Mouse (Mus musculus): Measurements from ENCODE around the gene Olfr809. TPM values are rescaled to one million over a fixed set of nuclear protein-coding genes. Genes with fewer than 3 reads are reported as not detected.

Gene Olfr809
- polyA plus RNA-seq (2014; fragmentation: Nextera tagmentation; extraction: Ambion mirVana), result not detected in 2 replicates

GRCm38 (mm10) chr10:129774338-129774737, at the start of gene Olfr809:
Olfr809 (plus strand) TSS chr10:129774638.
- no peaks in the 10 kb centered on the region for H3K9me3 ChIP-seq (ENCODE audit: low read depth, low read length)
- H3K4me3 ChIP-seq (ENCODE audit: low read depth, low read length), result no peak within 1 kb of the TSS
- no peaks in the 10 kb centered on the region for H3K4me1 ChIP-seq (ENCODE audit: insufficient read depth)
- no peak for TF ChIP-seq CTCF (IDR thresholded peaks at IDR 0.05; ENCODE audit: low read depth)
- H3K36me3 ChIP-seq (ENCODE audit: insufficient read depth), result no peaks in the 10 kb centered on the region
- H3K27me3 ChIP-seq (ENCODE audit: insufficient read depth, low read length), result no peaks in the 10 kb centered on the region
- H3K9ac ChIP-seq, result no peak within 1 kb of the TSS
- H3K4me2 ChIP-seq, result no peak within 1 kb of the TSS
- DNase-seq, result no peak
- no peak within 1 kb of the TSS for H3K27ac ChIP-seq (ENCODE audit: low read depth)
- ATAC-seq (ENCODE audit: insufficient read depth), result no peak

GRCm38 (mm10) chr10:129729275-129729674, 45.2 kb upstream of the Olfr809 start, which contains the start of gene Olfr805:
Olfr805 (minus strand) TSS chr10:129729375.
- no peak within 1 kb of the TSS for H3K27ac ChIP-seq (ENCODE audit: low read depth)
- no peaks in the 10 kb centered on the region for H3K4me1 ChIP-seq (ENCODE audit: insufficient read depth)
- H3K4me3 ChIP-seq (ENCODE audit: low read depth, low read length), result no peak within 1 kb of the TSS
- no peaks in the 10 kb centered on the region for H3K27me3 ChIP-seq (ENCODE audit: insufficient read depth, low read length)
- TF ChIP-seq CTCF (IDR thresholded peaks at IDR 0.05; ENCODE audit: low read depth), result no peak
- H3K9me3 ChIP-seq (ENCODE audit: low read depth, low read length), result no peaks in the 10 kb centered on the region
- DNase-seq, result no peak
- no peak within 1 kb of the TSS for H3K4me2 ChIP-seq
- no peak for ATAC-seq (ENCODE audit: insufficient read depth)
- WGBS, result 88% methylated on average over 2 of the region's 2 CpGs
- H3K36me3 ChIP-seq (ENCODE audit: insufficient read depth), result no peaks in the 10 kb centered on the region
- H3K9ac ChIP-seq, result no peak within 1 kb of the TSS

- ATAC-seq (ENCODE audit: insufficient read depth) (no peak), DNase-seq (no peak)
- Histone ChIP-seq H3K9me3 (ENCODE audit: low read depth, low read length) (no peaks in the 10 kb centered on the region), H3K27me3 (ENCODE audit: insufficient read depth, low read length) (no peaks in the 10 kb centered on the region), H3K4me2 (no peak within 1 kb of the TSS), H3K9ac (no peak within 1 kb of the TSS), H3K4me3 (ENCODE audit: low read depth, low read length) (no peak within 1 kb of the TSS), H3K4me1 (ENCODE audit: insufficient read depth) (no peaks in the 10 kb centered on the region), H3K36me3 (ENCODE audit: insufficient read depth) (no peaks in the 10 kb centered on the region), H3K27ac (ENCODE audit: low read depth) (no peak within 1 kb of the TSS)
- no peak for TF ChIP-seq CTCF (IDR thresholded peaks at IDR 0.05; ENCODE audit: low read depth)
These were observed 32.6 kb upstream of the Olfr809 start, which contains the start of gene Olfr806 for GRCm38 (mm10) chr10:129741821-129742220. Olfr806 (minus strand) TSS chr10:129741921.

GRCm38 (mm10) chr10:129757693-129758092, 16.7 kb upstream of the Olfr809 start, which contains the start of gene Olfr807:
Olfr807 (minus strand) TSS chr10:129757793.
- Histone ChIP-seq H3K4me2 (no peak within 1 kb of the TSS), H3K27me3 (ENCODE audit: insufficient read depth, low read length) (no peaks in the 10 kb centered on the region), H3K4me3 (ENCODE audit: low read depth, low read length) (no peak within 1 kb of the TSS), H3K9ac (no peak within 1 kb of the TSS), H3K9me3 (ENCODE audit: low read depth, low read length) (no peaks in the 10 kb centered on the region), H3K4me1 (ENCODE audit: insufficient read depth) (no peaks in the 10 kb centered on the region), H3K36me3 (ENCODE audit: insufficient read depth) (no peaks in the 10 kb centered on the region), H3K27ac (ENCODE audit: low read depth) (no peak within 1 kb of the TSS)
- ATAC-seq (ENCODE audit: insufficient read depth) (no peak), DNase-seq (no peak)
- no peak for TF ChIP-seq CTCF (IDR thresholded peaks at IDR 0.05; ENCODE audit: low read depth)
- 80% methylated on average over 1 of the region's 1 CpGs for WGBS

- Histone ChIP-seq H3K27me3 (ENCODE audit: insufficient read depth, low read length) (no peaks in the 10 kb centered on the region), H3K4me3 (ENCODE audit: low read depth, low read length) (no peak within 1 kb of the TSS), H3K4me1 (ENCODE audit: insufficient read depth) (no peaks in the 10 kb centered on the region), H3K36me3 (ENCODE audit: insufficient read depth) (no peaks in the 10 kb centered on the region), H3K4me2 (no peak within 1 kb of the TSS), H3K9ac (no peak within 1 kb of the TSS), H3K27ac (ENCODE audit: low read depth) (no peak within 1 kb of the TSS), H3K9me3 (ENCODE audit: low read depth, low read length) (no peaks in the 10 kb centered on the region)
- WGBS, result 89% methylated on average over 1 of the region's 1 CpGs
- ATAC-seq (ENCODE audit: insufficient read depth) (no peak), DNase-seq (no peak)
- no peak for TF ChIP-seq CTCF (IDR thresholded peaks at IDR 0.05; ENCODE audit: low read depth)
These were observed 9.3 kb upstream of the Olfr809 start, which contains the start of gene Olfr808 for GRCm38 (mm10) chr10:129765182-129765581. Olfr808 (plus strand) TSS chr10:129765482.

GRCm38 (mm10) chr10:129778123-129778522, 3.7 kb downstream of the Olfr809 start:
- DNase-seq (no peak), ATAC-seq (ENCODE audit: insufficient read depth) (no peak)
- no peak for TF ChIP-seq CTCF (IDR thresholded peaks at IDR 0.05; ENCODE audit: low read depth)

GRCm38 (mm10) chr10:129794817-129795216, 20.4 kb downstream of the Olfr809 start, which contains the start of gene Olfr810:
Olfr810 (minus strand) TSS chr10:129794917.
- ATAC-seq (ENCODE audit: insufficient read depth), result no peak
- H3K27me3 ChIP-seq (ENCODE audit: insufficient read depth, low read length), result no peaks in the 10 kb centered on the region
- TF ChIP-seq CTCF (IDR thresholded peaks at IDR 0.05; ENCODE audit: low read depth), result no peak
- no peak within 1 kb of the TSS for H3K9ac ChIP-seq
- H3K9me3 ChIP-seq (ENCODE audit: low read depth, low read length), result no peaks in the 10 kb centered on the region
- H3K4me2 ChIP-seq, result no peak within 1 kb of the TSS
- no peaks in the 10 kb centered on the region for H3K36me3 ChIP-seq (ENCODE audit: insufficient read depth)
- H3K4me3 ChIP-seq (ENCODE audit: low read depth, low read length), result no peak within 1 kb of the TSS
- no peak within 1 kb of the TSS for H3K27ac ChIP-seq (ENCODE audit: low read depth)
- DNase-seq, result no peak
- no peaks in the 10 kb centered on the region for H3K4me1 ChIP-seq (ENCODE audit: insufficient read depth)

More at GRCm38 (mm10) chr10:129778123-129778522, 3.7 kb downstream of the Olfr809 start:
- Histone ChIP-seq H3K9me3 (ENCODE audit: low read depth, low read length) (no peaks in the 10 kb centered on the region), H3K9ac (no peak overlapping the region), H3K4me2 (no peak overlapping the region), H3K27ac (ENCODE audit: low read depth) (no peak overlapping the region), H3K4me1 (ENCODE audit: insufficient read depth) (no peaks in the 10 kb centered on the region), H3K36me3 (ENCODE audit: insufficient read depth) (no peaks in the 10 kb centered on the region), H3K27me3 (ENCODE audit: insufficient read depth, low read length) (no peaks in the 10 kb centered on the region), H3K4me3 (ENCODE audit: low read depth, low read length) (no peak overlapping the region)

- Histone ChIP-seq H3K4me2 (no peak within 1 kb of the TSS), H3K36me3 (ENCODE audit: insufficient read depth) (no peaks in the 10 kb centered on the region), H3K4me3 (ENCODE audit: low read depth, low read length) (no peak within 1 kb of the TSS), H3K4me1 (ENCODE audit: insufficient read depth) (no peaks in the 10 kb centered on the region), H3K9me3 (ENCODE audit: low read depth, low read length) (no peaks in the 10 kb centered on the region), H3K27ac (ENCODE audit: low read depth) (no peak within 1 kb of the TSS), H3K27me3 (ENCODE audit: insufficient read depth, low read length) (no peaks in the 10 kb centered on the region), H3K9ac (no peak within 1 kb of the TSS)
- DNase-seq (no peak), ATAC-seq (ENCODE audit: insufficient read depth) (no peak)
- no peak for TF ChIP-seq CTCF (IDR thresholded peaks at IDR 0.05; ENCODE audit: low read depth)
- WGBS, result 80% methylated on average over 4 of the region's 4 CpGs
These were observed 29.9 kb downstream of the Olfr809 start, which contains the start of gene Olfr811 for GRCm38 (mm10) chr10:129804296-129804695. Olfr811 (minus strand) TSS chr10:129804396.

Small RNA genes within 50 kb of the gene (microRNA-seq; reads per million reads assigned to microRNA genes)
- gene Gm24485 (ENCODE audit: borderline number of aligned reads), result not detected

Other genes with a start within 250 kb of the Olfr809 start
- not detected in 2 replicates for gene Olfr792, start 235.5 kb upstream of the Olfr809 start, polyA plus RNA-seq (2014; fragmentation: Nextera tagmentation; extraction: Ambion mirVana)
- not detected in 2 replicates for gene Olfr794, start 207.0 kb upstream of the Olfr809 start, polyA plus RNA-seq (2014; fragmentation: Nextera tagmentation; extraction: Ambion mirVana)
- not detected in 2 replicates for gene Olfr796, start 162.1 kb upstream of the Olfr809 start, polyA plus RNA-seq (2014; fragmentation: Nextera tagmentation; extraction: Ambion mirVana)
- not detected in 2 replicates for gene Olfr798, start 146.7 kb upstream of the Olfr809 start, polyA plus RNA-seq (2014; fragmentation: Nextera tagmentation; extraction: Ambion mirVana)
- not detected in 2 replicates for gene Olfr799, start 137.2 kb upstream of the Olfr809 start, polyA plus RNA-seq (2014; fragmentation: Nextera tagmentation; extraction: Ambion mirVana)
- gene Olfr800, start 116.9 kb upstream of the Olfr809 start, polyA plus RNA-seq (2014; fragmentation: Nextera tagmentation; extraction: Ambion mirVana), result not detected in 2 replicates
- not detected in 2 replicates for gene Olfr801, start 100.8 kb upstream of the Olfr809 start, polyA plus RNA-seq (2014; fragmentation: Nextera tagmentation; extraction: Ambion mirVana)
- gene Olfr802, start 86.5 kb upstream of the Olfr809 start, polyA plus RNA-seq (2014; fragmentation: Nextera tagmentation; extraction: Ambion mirVana), result not detected in 2 replicates
- not detected in 2 replicates for gene Olfr803, start 80.4 kb upstream of the Olfr809 start, polyA plus RNA-seq (2014; fragmentation: Nextera tagmentation; extraction: Ambion mirVana)
- gene Olfr804, start 71.4 kb upstream of the Olfr809 start, polyA plus RNA-seq (2014; fragmentation: Nextera tagmentation; extraction: Ambion mirVana), result not detected in 2 replicates
- gene Olfr805, start 45.3 kb upstream of the Olfr809 start, polyA plus RNA-seq (2014; fragmentation: Nextera tagmentation; extraction: Ambion mirVana), result not detected in 2 replicates
- gene Olfr806, start 32.7 kb upstream of the Olfr809 start, polyA plus RNA-seq (2014; fragmentation: Nextera tagmentation; extraction: Ambion mirVana), result not detected in 2 replicates
- not detected in 2 replicates for gene Olfr807, start 16.8 kb upstream of the Olfr809 start, polyA plus RNA-seq (2014; fragmentation: Nextera tagmentation; extraction: Ambion mirVana)
- not detected in 2 replicates for gene Olfr808, start 9.2 kb upstream of the Olfr809 start, polyA plus RNA-seq (2014; fragmentation: Nextera tagmentation; extraction: Ambion mirVana)
- gene Olfr810, start 20.3 kb downstream of the Olfr809 start, polyA plus RNA-seq (2014; fragmentation: Nextera tagmentation; extraction: Ambion mirVana), result not detected in 2 replicates
- not detected in 2 replicates for gene Olfr811, start 29.8 kb downstream of the Olfr809 start, polyA plus RNA-seq (2014; fragmentation: Nextera tagmentation; extraction: Ambion mirVana)
- gene Olfr812, start 71.5 kb downstream of the Olfr809 start, polyA plus RNA-seq (2014; fragmentation: Nextera tagmentation; extraction: Ambion mirVana), result not detected in 2 replicates
- gene Olfr813, start 80.7 kb downstream of the Olfr809 start, polyA plus RNA-seq (2014; fragmentation: Nextera tagmentation; extraction: Ambion mirVana), result not detected in 2 replicates
- gene Olfr814, start 105.2 kb downstream of the Olfr809 start, polyA plus RNA-seq (2014; fragmentation: Nextera tagmentation; extraction: Ambion mirVana), result not detected in 2 replicates
- gene Olfr815, start 131.2 kb downstream of the Olfr809 start, polyA plus RNA-seq (2014; fragmentation: Nextera tagmentation; extraction: Ambion mirVana), result not detected in 2 replicates
- not detected in 2 replicates for gene Olfr816, start 141.0 kb downstream of the Olfr809 start, polyA plus RNA-seq (2014; fragmentation: Nextera tagmentation; extraction: Ambion mirVana)
- not detected in 2 replicates for gene Olfr818, start 174.5 kb downstream of the Olfr809 start, polyA plus RNA-seq (2014; fragmentation: Nextera tagmentation; extraction: Ambion mirVana)
- gene Olfr819, start 192.6 kb downstream of the Olfr809 start, polyA plus RNA-seq (2014; fragmentation: Nextera tagmentation; extraction: Ambion mirVana), result not detected in 2 replicates
- not detected in 2 replicates for gene Olfr247, start 201.5 kb downstream of the Olfr809 start, polyA plus RNA-seq (2014; fragmentation: Nextera tagmentation; extraction: Ambion mirVana)
- not detected in 2 replicates for gene Gm10310, start 210.4 kb downstream of the Olfr809 start, polyA plus RNA-seq (2014; fragmentation: Nextera tagmentation; extraction: Ambion mirVana)
- gene Olfr820, start 238.0 kb downstream of the Olfr809 start, polyA plus RNA-seq (2014; fragmentation: Nextera tagmentation; extraction: Ambion mirVana), result not detected in 2 replicates

Measured in lung, embryonic 14.5 days (tissue).